Mouse (Mus musculus) gastrocnemius, adult 2 months (tissue): ENCODE data around the gene Rps18. TPM values are rescaled to one million over a fixed set of nuclear protein-coding genes. Genes with fewer than 3 reads are reported as not detected.
"Not testable (repeated sequence)": the region's sequence is repeated elsewhere in the genome, so short reads cannot be mapped to it uniquely, and the experiment has no call there.

Experiments used
- DNase-seq: peaks from one replicate; pipeline ENCODE4 v3.0.0; 2022
- H3K27ac ChIP-seq: fragments of 200-600 bp; 2 replicates; pipeline ENCODE4 v1.8.1; 2022; ENCODE audit warnings: mild to moderate bottlenecking
- H3K4me3 ChIP-seq: fragments of 200-600 bp; 2 replicates; pipeline ENCODE4 v1.8.1; 2022; ENCODE audit warnings: mild to moderate bottlenecking, moderate library complexity
- CTCF ChIP-seq: fragments of 200-600 bp; IDR thresholded peaks from 2 replicates; pipeline ENCODE4 v1.8.1; 2022; ENCODE audit warnings: antibody characterized with exemption, mild to moderate bottlenecking, moderate library complexity
- intact Hi-C: fragments of 180-260 bp; cut with DNase I; formaldehyde crosslinking; loops from one replicate; pipeline ENCODE4 v1.15.1; 2025
- long read RNA-seq, 2 experiments: library from polyadenylated mRNA; stranded (forward); transcript quantifications; one replicate each; pipeline ENCODE4 v2.0.0; 2021
- total RNA-seq, 2 experiments: library from RNA; stranded (reverse); gene quantifications; 2 replicates each; pipeline ENCODE4 v1.2.3; 2021

Rps18 gene
- 100 to 1,000 TPM; 364 to 443 TPM for total RNA-seq
- long read RNA-seq, experiment 1, transcript Rps18-201 (5 exons, 560 nt) = major isoform, 80 of 86 reads
- long read RNA-seq, experiment 1, partial matches to known transcripts = 0 of 86 reads
- long read RNA-seq, experiment 1, other reads (novel, unspliced or antisense) = 3 of 86 reads
- long read RNA-seq, experiment 2, transcript Rps18-201 (5 exons, 560 nt) = major isoform, 108 of 112 reads
- long read RNA-seq, experiment 2, partial matches to known transcripts = 1 of 112 reads
- long read RNA-seq, experiment 2, other reads (novel, unspliced or antisense) = 2 of 112 reads

GRCm38 (mm10) chr17:33955555-33956214 lies at the start of gene Rps18, which contains the start of gene Vps52:
TSS of gene Rps18 (minus strand) at chr17:33956001.
TSS of gene Vps52 (plus strand) at chr17:33955812.
- TF ChIP-seq CTCF = no peak
- DNase-seq = peak; percentile 92
- intact Hi-C loops = loop anchor here (2.0 to 5.0 kb wide), 2 partner anchors 15 to 67 kb away; partner anchors contain the start of genes Pfdn6, Ring1 and Wdr46
- Histone ChIP-seq H3K4me3 (peak within 1 kb of the TSS; percentile 92), H3K27ac (peak within 1 kb of the TSS; percentile 98)

DNA sequence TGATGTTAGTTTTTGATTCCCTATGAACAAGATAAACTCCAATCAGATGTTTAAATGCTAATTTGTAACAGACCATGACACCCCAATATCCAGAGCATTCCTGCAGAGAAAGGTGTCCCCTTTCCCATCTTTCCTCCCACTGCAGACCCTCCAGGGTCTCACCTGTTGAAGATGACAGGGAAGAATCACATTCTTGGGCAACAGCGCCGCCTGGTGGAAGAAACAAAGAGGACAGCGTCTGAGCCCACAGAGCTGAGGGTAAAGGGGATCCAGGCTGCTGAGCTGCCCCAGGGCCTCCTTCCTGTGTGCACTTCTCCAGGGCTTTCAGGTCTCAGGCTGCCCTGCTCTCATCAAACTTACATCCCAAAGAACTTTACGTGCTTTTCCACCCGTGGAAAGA lies 47.6 kb upstream of the Rps18 start:
- intact Hi-C loops = no loop called here
- H3K4me3 ChIP-seq = no peak overlapping the region
- no peak overlapping the region for H3K27ac ChIP-seq
- peak; percentile 40 for DNase-seq
- peak; percentile 71 for TF ChIP-seq CTCF

GRCm38 (mm10) chr17:34000796-34001195 lies 45.0 kb upstream of the Rps18 start:
- DNase-seq, intact Hi-C loops: not testable (repeated sequence)
- Histone ChIP-seq H3K4me3 (peak overlapping the region; percentile 89), H3K27ac (peak overlapping the region; percentile 72; the same call in 1 of the 2 replicates)

DNA sequence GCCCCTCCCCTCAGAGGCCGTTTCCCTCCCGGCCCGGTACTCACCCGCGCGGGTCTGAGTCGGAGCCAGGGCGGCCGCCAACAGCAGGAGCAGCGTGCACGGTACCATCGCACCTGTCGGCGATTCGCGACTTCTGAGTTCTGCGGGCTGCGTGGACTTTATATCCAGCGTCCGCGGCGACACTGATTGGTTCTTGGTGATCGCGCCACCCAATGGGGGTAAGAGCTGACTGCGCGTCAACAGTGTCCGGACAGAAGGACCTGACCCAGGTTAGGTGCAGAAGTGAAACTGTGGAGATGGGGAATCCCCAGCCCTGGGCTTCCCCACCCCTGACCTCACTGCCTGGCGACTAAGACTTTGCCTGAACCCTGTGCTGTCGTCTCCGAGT lies 44.3 kb upstream of the Rps18 start, which contains the start of gene H2-K1:
TSS of gene H2-K1 (minus strand) at position 198 of the 388 bp plus-strand sequence.
- TF ChIP-seq CTCF = no peak
- intact Hi-C loops = no loop called here
- Histone ChIP-seq H3K27ac (peak within 1 kb of the TSS; percentile 83), H3K4me3 (peak within 1 kb of the TSS; percentile 89)
- peak; percentile 93 for DNase-seq

DNA sequence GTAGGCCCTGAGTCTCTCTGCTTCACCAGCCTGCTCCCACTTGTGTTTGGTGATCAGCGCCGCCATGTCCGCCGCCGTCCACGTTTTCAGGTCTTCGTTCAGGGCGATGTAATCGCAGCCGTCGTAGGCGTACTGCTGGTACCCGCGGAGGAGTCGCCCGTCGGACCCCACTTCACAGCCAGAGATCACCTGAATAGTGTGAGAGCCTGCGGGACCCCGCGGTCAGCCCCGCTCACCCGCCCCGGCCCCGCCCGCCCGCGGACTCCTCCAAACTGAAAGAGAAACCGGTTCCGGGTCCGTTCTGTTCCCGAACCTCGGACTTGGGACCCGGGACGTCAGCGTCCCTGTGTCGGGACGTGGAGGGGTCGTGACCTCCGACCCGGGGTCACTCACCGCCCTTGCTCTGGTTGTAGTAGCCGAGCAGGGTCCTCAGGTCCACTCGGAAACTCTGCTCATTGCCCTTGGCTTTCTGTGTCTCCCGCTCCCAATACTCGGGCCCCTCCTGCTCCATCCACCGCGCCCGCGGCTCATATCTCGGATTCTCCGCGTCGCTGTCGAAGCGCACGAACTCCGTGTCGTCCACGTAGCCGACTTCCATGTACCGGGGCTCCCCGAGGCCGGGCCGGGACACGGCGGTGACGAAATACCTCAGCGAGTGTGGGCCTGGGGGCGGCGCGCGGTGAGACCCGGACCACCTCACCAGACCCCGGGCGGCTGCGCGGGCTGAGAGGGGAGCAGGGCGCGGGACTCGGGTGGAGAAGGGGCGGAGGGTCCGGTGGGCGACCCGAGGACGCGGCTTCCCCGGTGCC lies 43.7 kb upstream of the Rps18 start:
- TF ChIP-seq CTCF = no peak
- H3K4me3 ChIP-seq = peak overlapping the region; percentile 89
- intact Hi-C loops = no loop called here
- H3K27ac ChIP-seq = peak overlapping the region; percentile 83
- peak; percentile 51 for DNase-seq

DNA sequence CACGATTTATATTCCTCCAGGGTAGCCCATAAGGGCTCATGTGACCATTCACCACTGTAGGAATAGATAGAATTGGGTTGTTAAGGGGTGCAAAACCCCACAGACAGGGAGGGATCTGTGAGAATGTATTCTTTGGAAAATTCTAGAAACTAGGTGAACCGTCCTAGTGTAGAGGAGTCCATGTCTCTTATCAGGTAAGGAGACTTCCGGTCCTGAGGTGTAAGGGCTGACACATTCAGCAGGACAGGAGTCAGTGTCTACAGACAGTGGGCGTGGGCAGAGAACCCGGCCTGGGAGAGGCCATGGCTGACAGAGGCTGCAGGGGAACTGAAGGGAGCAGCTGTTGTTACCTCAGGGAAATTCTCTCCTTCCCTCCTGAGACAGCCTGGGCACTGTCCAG lies 42.9 kb upstream of the Rps18 start:
- intact Hi-C loops, H3K27ac ChIP-seq, DNase-seq: not testable (repeated sequence)
- peak overlapping the region; percentile 89 for H3K4me3 ChIP-seq

DNA sequence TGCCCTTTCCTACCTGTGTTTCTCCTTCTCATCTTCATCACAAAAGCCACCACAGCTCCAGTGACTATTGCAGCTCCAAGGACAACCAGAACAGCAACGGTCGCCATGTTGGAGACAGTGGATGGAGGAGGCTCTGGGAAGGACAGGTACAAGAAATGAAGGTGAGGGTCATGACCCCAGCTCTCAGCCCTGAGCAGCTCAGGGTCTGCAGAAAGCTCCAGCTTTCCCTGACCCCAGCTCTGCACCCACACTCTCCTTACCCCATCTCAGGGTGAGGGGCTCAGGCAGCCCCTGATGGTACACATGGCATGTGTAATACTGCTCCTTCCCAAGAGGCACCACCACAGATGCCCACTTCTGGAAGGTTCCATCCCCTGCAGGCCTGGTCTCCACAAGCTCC lies 41.2 kb upstream of the Rps18 start:
- DNase-seq, H3K4me3 ChIP-seq, intact Hi-C loops, H3K27ac ChIP-seq: not testable (repeated sequence)

DNA sequence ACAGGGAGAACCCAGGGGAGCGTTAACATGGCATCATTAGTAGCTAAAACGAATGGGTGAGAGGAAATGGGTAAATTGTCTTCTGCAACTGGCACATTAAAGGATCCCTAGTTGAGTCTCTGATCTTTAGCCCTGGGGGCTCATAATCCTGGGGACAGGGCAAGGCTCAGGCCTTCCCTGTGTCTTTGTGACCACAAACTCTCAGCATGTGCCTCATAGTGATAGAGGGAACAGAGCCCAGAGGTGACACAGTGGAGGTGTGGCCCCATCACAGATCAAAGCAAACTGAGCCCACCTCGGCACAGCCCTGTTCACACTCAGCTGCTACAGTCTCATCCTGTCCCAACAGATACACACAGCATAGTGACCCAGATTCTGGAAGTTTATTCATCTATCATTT lies 39.9 kb upstream of the Rps18 start:
- no peak for DNase-seq
- intact Hi-C loops = loop anchor here (1.0 kb wide), 1 partner anchor 1273 kb away; no protein-coding TSS in a partner anchor
- TF ChIP-seq CTCF = no peak
- H3K27ac ChIP-seq = no peak overlapping the region
- H3K4me3 ChIP-seq = no peak overlapping the region

DNA sequence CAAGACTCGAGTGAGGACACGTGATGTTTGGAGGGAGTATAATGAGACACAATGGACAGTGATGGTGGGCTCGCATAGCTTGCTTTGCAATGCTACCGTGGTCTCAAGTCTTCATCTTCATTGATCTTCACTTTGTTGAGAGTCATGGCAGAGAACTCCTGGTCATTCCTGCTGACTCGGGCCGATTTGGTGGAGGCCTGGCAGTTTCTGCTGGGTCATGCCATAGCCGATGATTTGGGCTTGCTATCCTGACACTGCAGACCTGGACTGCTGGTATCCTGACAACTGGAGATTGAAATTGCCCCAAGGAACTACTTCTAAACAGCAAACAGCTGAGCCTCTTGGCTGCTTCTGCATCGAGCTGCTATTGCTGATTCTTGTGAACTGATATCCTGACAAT lies 39.2 kb upstream of the Rps18 start:
- Histone ChIP-seq H3K4me3 (no peak overlapping the region), H3K27ac (no peak overlapping the region)
- intact Hi-C loops = loop anchor here (1.0 kb wide), 1 partner anchor 1273 kb away; no protein-coding TSS in a partner anchor
- no peak for DNase-seq
- TF ChIP-seq CTCF = no peak

- DNase-seq = peak; percentile 43
- intact Hi-C loops = no loop called here
- Histone ChIP-seq H3K4me3 (no peak overlapping the region), H3K27ac (no peak overlapping the region)
- peak; percentile 84 for TF ChIP-seq CTCF
Measured at GRCm38 (mm10) chr17:33991788-33992664, 36.2 kb upstream of the Rps18 start.

- peak; percentile 81; the same call in 1 of the 2 replicates for TF ChIP-seq CTCF
- intact Hi-C loops = loop anchor here (2.0 kb wide), 1 partner anchor 13 kb away; no protein-coding TSS in a partner anchor
- DNase-seq = peak; percentile 67
Measured at GRCm38 (mm10) chr17:33982136-33982535, 26.3 kb upstream of the Rps18 start.

More at GRCm38 (mm10) chr17:33982136-33982535, 26.3 kb upstream of the Rps18 start:
- H3K27ac ChIP-seq = peak overlapping the region; percentile 90; the same call in 1 of the 2 replicates
- peak overlapping the region; percentile 81 for H3K4me3 ChIP-seq
